In genomic region chr9:84094111-84094510, GRCm38 (mm10) we compare ENCODE assay signal across 11 mouse cellular contexts.
DNase-seq lines count a peak whose midpoint lies in the region; ATAC-seq lines count a peak whose summit lies in the region.
"Had no signal": no experiment of that assay in that cellular context is flagged by ENCODE, and none has a peak within 500 bp of the region (broad histone marks: within the 10 kb centered on the region; RNA-seq: fewer than 3 reads in every experiment).

No protein-coding gene starts in this region.

- no peak for ATAC-seq in heart, embryonic 12.5 days (ENCODE audit: insufficient number of reproducible peaks, low FRiP score)
- ATAC-seq in midbrain, embryonic 14.5 days (ENCODE audit: low FRiP score, low TSS enrichment), result no peak
- ATAC-seq in forebrain, embryonic 15.5 days (replicated peaks), result no peak

- no peak overlapping the region for H3K27ac ChIP-seq in heart, embryonic 12.5 days (ENCODE audit: poor library complexity, severe bottlenecking)
- H3K27ac ChIP-seq in midbrain, embryonic 14.5 days (replicated peaks; ENCODE audit: low read depth, low read length), result no peak overlapping the region
- H3K27ac ChIP-seq in hindbrain, embryonic 10.5 days, result no peak overlapping the region
- no peak overlapping the region for H3K27ac ChIP-seq in forebrain, embryonic 15.5 days (replicated peaks)
- H3K27ac ChIP-seq: lung, embryonic 15.5 days had no signal

- WGBS in heart, embryonic 12.5 days, result 89% methylated on average over 6 of the region's 6 CpGs
- WGBS in midbrain, embryonic 14.5 days, result 83% methylated on average over 6 of the region's 6 CpGs
- 91% methylated on average over 6 of the region's 6 CpGs for WGBS in hindbrain, embryonic 10.5 days
- WGBS in forebrain, embryonic 15.5 days, result 87% methylated on average over 6 of the region's 6 CpGs

- H3K4me1 ChIP-seq in heart, embryonic 12.5 days (replicated peaks), result 0 out of 2 replicates have a peak, but pooled peaks cover 6% of the 10 kb centered on the region
- H3K4me1 ChIP-seq in midbrain, embryonic 14.5 days (ENCODE audit: control insufficient read depth, insufficient read depth, low read length), result no peaks in the 10 kb centered on the region
- H3K4me1 ChIP-seq in hindbrain, embryonic 10.5 days (replicated peaks), result no peaks in the 10 kb centered on the region
- no peaks in the 10 kb centered on the region for H3K4me1 ChIP-seq in forebrain, embryonic 15.5 days
- H3K4me1 ChIP-seq: lung, embryonic 15.5 days had no signal

- H3K4me3 ChIP-seq in heart, embryonic 12.5 days, result no peak overlapping the region
- no peak overlapping the region for H3K4me3 ChIP-seq in midbrain, embryonic 14.5 days (replicated peaks; ENCODE audit: low read depth, low read length)
- no peak overlapping the region for H3K4me3 ChIP-seq in hindbrain, embryonic 10.5 days
- no peak overlapping the region for H3K4me3 ChIP-seq in forebrain, embryonic 15.5 days
- H3K4me3 ChIP-seq: lung, embryonic 15.5 days had no signal

- H3K4me2 ChIP-seq in heart, embryonic 12.5 days, result no peak overlapping the region
- no peak overlapping the region for H3K4me2 ChIP-seq in midbrain, embryonic 14.5 days (ENCODE audit: low read length)
- H3K4me2 ChIP-seq in forebrain, embryonic 15.5 days (replicated peaks), result no peak overlapping the region
- H3K4me2 ChIP-seq: lung, embryonic 15.5 days had no signal

- no peaks in the 10 kb centered on the region for H3K36me3 ChIP-seq in heart, embryonic 12.5 days
- H3K36me3 ChIP-seq in midbrain, embryonic 14.5 days (ENCODE audit: control insufficient read depth, insufficient read depth, low read length), result no peaks in the 10 kb centered on the region
- no peaks in the 10 kb centered on the region for H3K36me3 ChIP-seq in hindbrain, embryonic 10.5 days
- H3K36me3 ChIP-seq in forebrain, embryonic 15.5 days, result no peaks in the 10 kb centered on the region
- H3K36me3 ChIP-seq: lung, embryonic 15.5 days had no signal

- H3K27me3 ChIP-seq in heart, embryonic 12.5 days (replicated peaks), result no peaks in the 10 kb centered on the region
- H3K27me3 ChIP-seq in midbrain, embryonic 14.5 days (ENCODE audit: control insufficient read depth, insufficient read depth, low read length), result no peaks in the 10 kb centered on the region
- H3K27me3 ChIP-seq in hindbrain, embryonic 10.5 days (ENCODE audit: insufficient read depth, poor library complexity, severe bottlenecking), result no peaks in the 10 kb centered on the region
- H3K27me3 ChIP-seq in forebrain, embryonic 15.5 days, result no peaks in the 10 kb centered on the region
- H3K27me3 ChIP-seq: lung, embryonic 15.5 days had no signal

- H3K9ac ChIP-seq in heart, embryonic 12.5 days, result no peak overlapping the region
- no peak overlapping the region for H3K9ac ChIP-seq in midbrain, embryonic 14.5 days (replicated peaks; ENCODE audit: low read length)
- no peak overlapping the region for H3K9ac ChIP-seq in forebrain, embryonic 15.5 days (replicated peaks)
- H3K9ac ChIP-seq: lung, embryonic 15.5 days had no signal

- peak; percentile 46 to 54 for DNase-seq in heart, adult 9 months (ENCODE audit: low spot score in 2 of 2)
- peak; percentile 45 for DNase-seq in Muller cell, postnatal 12 days (ENCODE audit: inconsistent ontology term)
- peak; percentile 64 for DNase-seq in cerebellum, adult 11-12 months
- peak; percentile 26 to 45 for DNase-seq in gastrocnemius, adult 8-10 months (ENCODE audit: low spot score in 2 of 2)
- no peak for DNase-seq in midbrain, embryonic 14.5 days
- no peak for DNase-seq in hindbrain, embryonic 10.5 days (ENCODE audit: low spot score)
- DNase-seq: kidney, adult 18-20 months; thymus, postnatal 14 days had no signal

- no peaks in the 10 kb centered on the region for H3K9me3 ChIP-seq in heart, embryonic 12.5 days (replicated peaks)
- no peaks in the 10 kb centered on the region for H3K9me3 ChIP-seq in midbrain, embryonic 14.5 days (ENCODE audit: control insufficient read depth, low read length)
- no peaks in the 10 kb centered on the region for H3K9me3 ChIP-seq in hindbrain, embryonic 10.5 days
- H3K9me3 ChIP-seq in forebrain, embryonic 15.5 days, result no peaks in the 10 kb centered on the region
- H3K9me3 ChIP-seq: lung, embryonic 15.5 days had no signal

Comparison
In these comparisons a context has a peak if more than half of its experiments do, and no peak if none do; other contexts are left out.
1. DNase-seq: peak in heart, adult 9 months (2 of 2), Muller cell, postnatal 12 days (single experiment), cerebellum, adult 11-12 months (single experiment) and gastrocnemius, adult 8-10 months (2 of 2); none in midbrain, embryonic 14.5 days (single experiment) and hindbrain, embryonic 10.5 days (single experiment).